Mouse (Mus musculus): ENCODE results near the gene Gm5767.
A peak's percentile ranks its signal among the peaks of the same experiment; 100 is the strongest.

- peak; percentile 83 for TF ChIP-seq CTCF (IDR thresholded peaks at IDR 0.05; ENCODE audit: low read depth, low read length)
- TF ChIP-seq POLR2A (IDR thresholded peaks at IDR 0.05; ENCODE audit: extremely low read depth, insufficient read depth, low read length) = no peak
Measured at GRCm38 (mm10) chr16:8643855-8644254, 36.7 kb upstream of the Gm5767 start.
